Mouse (Mus musculus): Measurements from ENCODE around the gene Olfr641.

The Olfr641 gene

DNA sequence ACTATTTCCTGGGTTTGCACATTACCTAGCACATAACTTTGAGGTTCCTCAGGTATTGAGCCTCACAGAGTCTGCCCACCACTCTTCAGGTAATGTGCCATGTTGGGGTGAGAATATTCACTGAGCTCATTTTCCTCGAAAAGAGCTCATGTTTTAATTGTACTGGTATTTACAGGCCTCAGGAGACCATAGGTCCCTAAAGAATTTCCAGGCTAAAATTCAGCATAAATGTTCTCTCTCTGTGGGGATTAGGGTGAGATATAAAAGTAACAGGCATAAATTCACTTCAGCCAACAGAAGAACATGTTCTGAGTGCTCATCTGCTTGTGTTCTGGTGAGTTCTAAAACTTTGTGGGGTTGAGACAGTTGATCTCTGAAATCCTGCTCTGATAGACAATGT lies at the start of gene Olfr641:
Gene Olfr641 (plus strand): TSS at position 301 of the 400 bp plus-strand sequence.
- DNase-seq (ENCODE audit: low read depth, low spot score) = no peak

DNA sequence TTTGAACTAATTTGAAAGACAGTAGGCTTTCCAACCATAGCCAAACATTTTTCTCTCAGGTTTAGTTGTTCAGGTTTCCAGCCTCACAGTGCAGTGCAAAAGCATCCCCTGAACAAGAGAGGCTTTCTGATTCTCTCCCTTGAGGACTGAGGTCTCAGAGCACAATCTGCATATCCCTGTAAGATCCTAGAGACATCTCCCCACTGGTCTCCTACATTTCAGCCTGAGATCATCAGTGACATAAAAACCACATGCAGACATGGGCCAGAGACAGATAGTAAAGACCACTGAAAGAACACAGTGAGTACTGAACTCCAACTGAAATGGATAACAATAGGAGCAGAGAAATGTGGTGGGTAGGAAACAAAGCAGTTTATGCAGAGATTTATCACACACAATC lies 36.8 kb upstream of the Olfr641 start, which contains the start of gene Olfr638:
Gene Olfr638 (plus strand): TSS at position 301 of the 400 bp plus-strand sequence.
- no peak for DNase-seq (ENCODE audit: low read depth, low spot score)

DNA sequence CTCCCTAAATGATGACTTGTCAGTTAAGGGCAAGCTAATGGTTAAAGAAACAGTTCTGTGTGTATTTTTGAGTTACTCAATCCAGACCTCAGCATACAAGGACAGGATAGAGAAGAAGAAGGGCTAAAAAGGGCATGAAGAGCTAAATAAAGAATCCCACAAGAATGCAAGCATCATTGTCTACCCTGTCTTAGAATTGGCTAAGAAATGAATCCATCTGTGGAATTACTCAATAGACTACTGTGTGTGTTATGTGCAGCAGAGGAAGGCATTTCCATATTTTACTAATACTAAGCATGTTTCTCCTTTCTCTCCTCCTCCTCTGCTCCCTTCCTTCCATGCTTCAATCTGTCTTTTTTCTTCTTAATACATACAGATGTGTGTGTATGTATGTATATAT lies 36.1 kb upstream of the Olfr641 start:
- DNase-seq (ENCODE audit: low read depth, low spot score) = no peak

DNA sequence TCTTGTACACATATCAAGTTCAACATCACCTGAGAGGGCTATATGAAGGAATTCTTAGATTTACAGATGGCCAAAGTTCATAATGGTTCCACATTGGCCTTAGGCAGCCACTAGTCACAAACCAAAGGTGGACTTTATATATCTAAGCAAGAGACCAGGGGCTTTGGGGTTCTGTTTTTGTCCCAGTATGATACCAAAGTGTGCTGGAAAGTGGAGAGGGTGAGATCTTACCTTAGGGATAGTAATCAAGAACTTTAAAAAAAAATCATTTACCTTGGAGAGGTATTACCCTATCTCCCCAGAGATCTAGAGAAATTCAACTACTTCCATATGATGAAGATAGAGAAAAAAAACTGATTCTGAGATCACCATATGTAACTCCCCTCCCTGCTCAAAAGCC lies 18.0 kb upstream of the Olfr641 start, which contains the start of gene Olfr639:
Gene Olfr639 (minus strand): TSS at position 101 of the 400 bp plus-strand sequence.
- DNase-seq (ENCODE audit: low read depth, low spot score) = no peak

DNA sequence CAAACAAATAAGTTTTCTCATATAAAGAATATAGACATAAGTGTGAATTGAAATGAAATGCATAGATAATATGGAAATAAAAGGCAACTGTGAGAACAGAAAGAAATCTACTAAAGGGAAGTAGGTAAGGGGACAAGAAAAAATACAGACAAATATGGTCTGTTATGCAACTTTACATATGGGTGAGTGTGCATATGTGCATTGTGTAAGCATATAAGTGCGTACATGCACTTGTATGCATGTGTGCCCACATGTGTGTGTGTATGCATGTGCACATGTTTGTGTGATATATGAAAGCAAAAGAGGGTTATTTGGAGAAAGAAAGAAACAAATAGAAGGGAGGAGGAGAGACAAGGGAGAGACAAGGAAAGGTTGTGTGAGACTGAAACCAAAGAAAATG lies 16.3 kb upstream of the Olfr641 start:
- DNase-seq (ENCODE audit: low read depth, low spot score) = no peak

DNA sequence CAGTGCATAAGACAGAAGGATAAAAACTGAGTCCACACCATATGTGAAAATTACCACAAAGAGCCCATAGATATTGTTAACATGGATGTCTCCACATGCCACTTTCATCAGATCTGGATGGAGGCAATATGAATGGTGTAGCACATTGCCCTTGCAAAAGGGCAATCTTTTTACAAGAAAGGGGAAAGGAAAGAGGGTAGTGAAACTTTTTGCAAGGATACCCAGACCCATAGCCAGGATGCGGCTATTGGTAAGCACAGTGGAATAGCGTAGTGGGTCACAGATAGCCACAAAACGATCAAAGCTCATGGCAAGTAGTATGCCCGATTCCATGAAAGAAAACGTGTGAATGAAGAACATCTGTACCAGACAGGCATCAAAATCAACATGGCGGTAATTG lies 13.6 kb upstream of the Olfr641 start:
- DNase-seq (ENCODE audit: low read depth, low spot score) = no peak

DNA sequence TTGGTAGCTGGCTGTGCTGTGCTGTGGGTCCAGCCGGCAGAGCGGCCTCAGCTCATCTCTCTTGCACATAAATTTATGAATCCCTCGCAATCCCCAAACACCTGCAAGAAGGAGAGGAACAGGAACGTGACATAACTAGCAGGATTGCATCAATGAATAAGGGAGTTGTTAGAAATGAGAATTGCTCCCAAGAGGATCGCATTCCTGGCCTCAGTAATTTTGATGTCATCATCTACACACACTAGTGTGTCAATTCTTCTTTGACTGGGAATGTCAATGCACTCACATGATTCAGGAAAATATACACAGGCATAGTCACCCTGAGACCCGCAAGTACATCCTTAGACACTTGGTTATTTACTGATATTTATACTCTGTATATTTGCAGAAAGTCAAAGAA lies 9.8 kb upstream of the Olfr641 start, which contains the start of gene Olfr640:
Gene Olfr640 (minus strand): TSS at position 101 of the 400 bp plus-strand sequence.
- DNase-seq (ENCODE audit: low read depth, low spot score) = no peak

DNA sequence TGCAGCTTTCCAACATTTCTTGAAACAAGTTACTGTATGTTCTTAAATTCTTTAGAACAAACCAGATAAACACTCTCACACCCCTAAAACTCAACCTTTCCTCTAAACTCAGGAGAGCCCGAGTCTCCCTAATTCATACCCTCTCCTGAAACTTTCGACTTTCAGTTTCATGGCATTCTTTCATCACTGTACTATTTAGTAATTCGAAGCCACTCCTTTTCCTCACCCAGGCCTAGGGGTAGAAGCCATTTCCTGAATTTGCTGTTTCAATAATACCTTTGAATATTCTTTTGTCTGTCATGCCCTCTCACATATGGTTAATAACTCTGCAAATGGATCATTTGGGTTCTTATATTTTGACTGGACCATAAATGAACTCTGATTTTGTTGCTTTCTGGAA lies 8.3 kb upstream of the Olfr641 start:
- DNase-seq (ENCODE audit: low read depth, low spot score) = no peak

DNA sequence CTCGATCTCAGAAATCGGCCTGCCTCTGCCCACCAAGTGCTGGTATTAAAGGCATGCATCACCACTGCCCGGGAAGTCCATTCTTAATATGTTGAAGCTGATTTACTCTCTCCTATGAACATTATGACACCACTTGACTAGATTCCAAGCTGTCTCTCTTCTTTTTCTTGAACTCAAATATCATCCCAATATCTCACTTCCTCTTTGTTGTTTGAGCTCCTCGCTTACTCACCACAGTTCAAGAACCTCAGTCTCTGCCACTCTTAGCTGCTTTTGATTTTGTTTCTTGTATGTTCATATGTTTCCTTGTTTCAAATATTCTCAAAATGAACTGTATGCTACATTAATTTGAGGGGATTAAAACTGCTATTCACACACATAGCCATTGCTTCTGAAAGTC lies 15.5 kb downstream of the Olfr641 start:
- no peak for DNase-seq (ENCODE audit: low read depth, low spot score)

DNA sequence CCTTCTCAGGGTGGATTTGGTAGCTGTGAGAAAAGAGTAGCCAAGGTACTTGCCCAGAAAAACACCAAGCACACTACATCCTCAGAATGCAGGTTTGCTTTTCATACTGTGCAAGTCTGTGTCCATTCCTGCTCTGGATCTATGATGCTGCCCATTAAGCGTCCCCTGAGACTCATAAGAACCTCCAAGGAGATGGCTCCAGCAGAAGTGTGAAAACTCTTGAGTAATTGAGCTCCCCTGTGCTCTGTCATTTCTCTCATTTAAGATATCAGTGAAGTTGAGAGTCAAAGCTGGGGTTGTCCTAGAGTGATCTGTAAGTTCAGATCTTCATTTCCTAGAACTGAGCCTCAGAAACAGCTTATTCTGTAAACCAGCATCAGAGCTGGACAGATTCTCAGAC lies 17.3 kb downstream of the Olfr641 start, which contains the start of gene Olfr642:
Gene Olfr642 (minus strand): TSS at position 101 of the 400 bp plus-strand sequence.
- DNase-seq (ENCODE audit: low read depth, low spot score) = no peak

DNA sequence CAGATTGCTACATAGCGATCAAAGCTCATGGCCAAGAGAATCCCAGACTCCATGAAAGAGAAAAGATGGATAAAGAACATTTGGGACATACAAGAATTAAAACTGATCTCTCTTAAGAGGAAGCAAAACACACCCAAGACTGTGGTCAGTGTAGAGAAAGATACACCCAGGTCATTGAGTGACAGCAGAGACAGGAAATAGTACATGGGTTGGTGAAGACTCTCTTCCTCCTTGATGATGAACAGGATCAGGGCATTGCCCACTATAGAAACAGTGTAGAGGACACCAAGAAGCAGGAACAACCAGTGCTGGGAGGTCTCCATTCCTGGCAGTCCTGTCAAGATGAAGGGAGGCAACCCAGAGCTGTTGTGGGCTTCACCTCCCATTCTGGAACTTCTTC lies 24.0 kb downstream of the Olfr641 start:
- DNase-seq (ENCODE audit: low read depth, low spot score) = no peak

DNA sequence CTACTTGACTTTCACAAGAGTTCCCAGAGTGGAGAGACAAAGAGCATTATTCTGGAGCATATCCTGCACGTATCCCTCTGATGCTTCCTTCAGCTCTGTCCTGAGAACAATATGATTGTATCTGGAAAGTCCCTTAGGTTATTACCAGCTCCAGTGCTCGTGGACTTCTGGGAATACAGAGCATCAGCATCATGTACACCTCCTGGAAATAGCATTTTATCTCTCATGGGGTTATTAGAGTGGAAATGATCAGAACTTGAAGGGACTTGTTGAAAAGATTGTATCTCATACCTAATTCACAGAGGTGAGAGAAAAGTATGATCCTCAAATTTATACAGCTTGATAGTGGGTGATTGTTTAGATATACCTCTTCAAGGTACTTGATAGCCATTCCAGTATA lies 26.1 kb downstream of the Olfr641 start, which contains the start of gene 4930516K23Rik:
Gene 4930516K23Rik (minus strand): TSS at position 101 of the 400 bp plus-strand sequence.
- DNase-seq (ENCODE audit: low read depth, low spot score) = no peak

DNA sequence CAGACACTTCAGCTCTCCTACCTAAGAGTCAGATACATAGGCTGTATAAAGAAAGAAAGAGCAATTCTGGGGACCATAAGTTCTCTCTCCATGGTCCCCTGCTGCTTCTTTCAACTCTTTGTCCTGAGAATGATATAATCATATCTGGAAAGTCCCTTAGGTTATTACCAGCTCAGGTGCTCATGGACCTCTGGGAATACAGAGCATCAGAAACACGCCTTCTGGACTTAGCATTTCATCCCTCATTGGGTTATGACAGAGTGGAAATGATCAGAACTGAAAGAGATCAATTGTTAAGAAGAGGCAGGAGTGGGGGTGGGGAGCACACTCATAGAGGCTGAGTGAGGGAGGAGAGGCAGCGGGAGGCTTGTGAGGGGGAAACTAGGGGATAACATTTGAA lies 36.5 kb downstream of the Olfr641 start, which contains the start of gene Olfr644:
Gene Olfr644 (minus strand): TSS at position 101 of the 400 bp plus-strand sequence.
- no peak for DNase-seq (ENCODE audit: low read depth, low spot score)

DNA sequence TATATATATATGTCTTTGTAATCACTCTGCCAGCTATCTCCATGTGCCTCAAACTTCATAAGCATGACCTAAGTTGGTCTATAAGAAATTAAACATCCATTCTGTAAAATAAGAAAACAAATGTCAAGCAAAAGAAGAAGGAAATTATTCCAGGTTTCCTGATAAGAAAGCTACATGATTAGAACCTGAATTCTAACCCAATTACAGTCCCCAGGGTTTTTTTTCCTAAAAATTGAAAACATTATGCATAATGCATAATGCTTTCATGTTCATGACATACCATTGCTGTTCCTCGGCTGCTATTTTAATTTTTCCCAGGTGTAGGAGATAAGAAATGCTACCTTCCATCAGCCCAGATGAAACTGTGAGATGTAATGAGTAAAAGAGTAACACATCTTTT lies 50.1 kb downstream of the Olfr641 start, which contains the start of gene Olfr645:
Gene Olfr645 (minus strand): TSS at position 101 of the 400 bp plus-strand sequence.
- no peak for DNase-seq (ENCODE audit: low read depth, low spot score)
